Mouse (Mus musculus) right cerebral cortex, postnatal 14 days (tissue): ENCODE measurements around the gene Myo1d.
"Not testable (repeated sequence)": the region's sequence is repeated elsewhere in the genome, so short reads cannot be mapped to it uniquely, and the experiment has no call there.

Experiments
- DNase-seq: peaks from one replicate; pipeline ENCODE4 v3.0.0; 2022

The Myo1d gene

DNA sequence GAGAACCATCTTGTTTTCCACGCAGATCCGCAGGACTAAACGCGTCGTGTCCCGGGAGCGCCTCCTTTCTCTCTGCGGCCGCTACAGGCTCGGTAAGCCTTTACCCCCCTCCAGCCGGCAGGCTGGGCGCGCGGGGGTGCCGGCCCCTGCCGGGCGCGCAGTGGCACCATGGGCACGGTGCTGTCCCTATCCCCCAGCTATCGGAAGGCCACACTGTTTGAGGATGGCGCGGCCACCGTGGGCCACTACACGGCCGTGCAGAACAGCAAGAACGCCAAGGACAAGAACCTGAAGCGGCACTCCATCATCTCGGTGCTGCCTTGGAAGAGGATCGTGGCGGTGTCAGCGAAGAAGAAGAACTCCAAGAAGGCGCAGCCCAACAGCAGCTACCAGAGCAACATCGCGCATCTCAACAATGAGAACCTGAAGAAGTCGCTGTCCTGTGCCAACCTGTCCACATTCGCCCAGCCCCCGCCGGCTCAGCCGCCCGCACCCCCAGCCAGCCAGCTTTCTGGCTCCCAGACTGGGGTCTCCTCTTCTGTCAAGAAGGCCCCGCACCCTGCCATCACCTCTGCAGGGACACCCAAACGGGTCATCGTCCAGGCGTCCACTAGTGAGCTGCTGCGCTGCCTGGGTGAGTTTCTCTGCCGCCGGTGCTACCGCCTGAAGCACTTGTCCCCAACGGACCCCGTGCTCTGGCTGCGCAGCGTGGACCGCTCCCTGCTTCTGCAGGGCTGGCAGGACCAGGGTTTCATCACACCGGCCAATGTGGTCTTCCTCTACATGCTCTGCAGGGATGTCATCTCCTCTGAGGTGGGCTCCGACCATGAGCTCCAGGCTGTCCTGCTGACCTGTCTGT lies 302.3 kb downstream of the Myo1d start:
- no peak for DNase-seq

DNA sequence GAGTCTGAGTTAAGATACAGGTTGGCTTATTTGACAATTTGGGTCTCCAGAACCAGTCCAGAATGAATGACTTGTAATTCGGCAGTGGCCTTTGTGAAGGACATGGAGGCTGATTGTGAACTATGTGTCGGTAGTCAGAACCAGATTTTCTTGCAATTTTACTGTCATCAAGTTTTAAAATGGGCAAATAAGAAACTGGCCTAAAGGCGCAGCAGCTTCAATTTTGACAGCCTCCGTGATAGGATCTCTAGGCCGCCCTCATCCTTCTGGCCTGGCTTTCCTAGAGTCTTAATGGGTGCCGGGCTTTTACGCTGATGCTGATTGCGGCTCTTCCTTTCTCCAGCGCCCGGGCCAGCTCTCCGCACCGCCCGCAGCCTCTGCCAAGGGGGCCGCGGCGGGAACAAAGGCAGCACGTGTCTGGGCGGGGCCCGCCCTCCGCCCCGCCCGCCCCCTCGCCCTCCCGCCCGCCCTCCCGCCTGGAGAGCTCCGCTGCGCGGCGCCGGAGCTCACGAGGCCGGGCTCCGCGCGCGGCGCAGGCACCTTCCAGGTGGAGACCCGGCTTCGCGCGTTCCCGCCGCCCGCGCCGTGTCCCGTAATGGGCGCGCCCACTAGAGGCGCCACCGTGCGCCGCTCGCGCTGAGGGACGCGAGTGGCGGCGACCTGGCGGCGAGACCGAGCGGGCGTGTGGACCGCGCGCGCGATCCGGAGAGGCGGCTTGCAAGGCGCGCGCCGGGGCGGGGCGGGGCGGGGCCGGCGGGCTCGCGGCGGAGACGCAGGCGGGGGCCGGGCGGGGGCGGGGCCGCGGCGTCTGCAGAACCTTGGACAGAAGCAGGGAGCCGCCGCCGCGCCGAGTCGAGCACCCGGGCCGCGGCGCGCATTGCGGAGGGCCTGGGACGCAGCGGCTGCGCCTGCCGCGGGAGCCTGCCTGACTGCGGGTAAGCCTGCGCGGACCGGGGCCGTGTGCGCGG lies 303.3 kb downstream of the Myo1d start, which contains the start of gene Cdk5r1:
Gene Cdk5r1 (plus strand): TSS at position 802 of the 968 bp plus-strand sequence.
- peak; percentile 93 for DNase-seq

DNA sequence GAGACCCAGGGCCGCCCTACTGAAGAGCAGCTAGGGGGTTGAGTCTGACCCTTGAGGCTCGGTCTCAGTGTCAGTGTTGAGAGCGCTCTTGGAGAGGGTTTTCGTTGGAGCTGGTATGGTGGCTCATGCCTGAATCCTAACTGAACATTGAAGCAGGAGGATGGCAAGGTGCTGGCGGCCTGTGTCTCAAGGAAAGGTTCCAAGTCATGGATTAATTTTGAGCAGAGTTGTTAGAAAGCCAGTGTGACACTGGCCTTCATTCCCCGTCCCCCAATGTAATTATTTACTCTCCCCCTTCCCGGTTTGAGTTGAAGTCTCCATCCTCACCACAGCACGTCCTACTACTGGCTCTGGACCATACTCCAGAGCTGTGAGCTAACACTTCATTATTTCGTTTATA lies 304.3 kb downstream of the Myo1d start:
- DNase-seq: no peak

DNA sequence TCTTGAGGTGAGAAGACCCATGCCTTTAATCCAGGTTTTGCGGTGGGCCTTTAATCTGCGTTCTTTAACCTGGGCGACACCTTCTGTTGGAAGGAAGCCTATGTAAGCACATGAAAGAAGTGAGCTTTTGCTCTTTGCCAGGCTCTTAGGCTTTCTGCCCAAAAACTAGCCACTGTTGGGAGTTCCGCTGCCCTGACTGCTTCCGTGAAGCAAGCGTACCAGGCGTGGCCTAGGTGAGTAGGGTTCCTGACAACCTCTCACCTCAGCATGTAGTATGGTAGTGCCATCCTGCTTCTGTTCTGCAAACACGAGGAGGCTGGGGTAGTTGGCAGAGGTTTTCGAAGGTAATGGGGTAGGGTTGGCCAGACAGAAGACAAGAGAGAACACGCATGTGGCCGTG lies 305.0 kb downstream of the Myo1d start:
- no peak for DNase-seq

GRCm38 (mm10) chr11:80474175-80474691 lies 305.6 kb downstream of the Myo1d start:
- DNase-seq: no peak

GRCm38 (mm10) chr11:80471836-80472605 lies 307.8 kb downstream of the Myo1d start:
- DNase-seq: no peak

DNA sequence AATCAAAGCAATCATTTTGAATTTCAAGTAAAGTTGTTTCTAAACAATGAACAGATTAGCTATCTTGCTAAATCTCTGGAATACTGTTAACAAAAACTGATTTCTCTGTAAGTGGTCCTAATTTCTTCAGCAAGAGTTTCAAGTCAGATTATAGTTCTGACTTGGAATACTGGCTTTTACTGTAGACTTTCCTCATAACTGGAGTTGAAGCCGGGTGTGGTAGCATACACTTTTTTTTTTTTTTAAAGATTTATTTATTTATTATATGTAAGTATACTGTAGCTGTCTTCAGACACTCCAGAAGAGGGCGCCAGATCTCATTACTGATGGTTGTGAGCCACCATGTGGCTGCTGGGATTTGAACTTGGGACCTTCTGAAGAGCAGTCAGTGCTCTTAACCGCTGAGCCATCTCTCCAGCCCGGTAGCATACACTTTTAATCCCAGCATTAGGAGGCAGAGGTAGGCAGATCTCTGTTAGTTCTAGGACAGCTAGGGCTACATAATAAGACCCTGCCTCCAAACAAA lies 316.2 kb downstream of the Myo1d start:
- DNase-seq: not testable (repeated sequence)

GRCm38 (mm10) chr11:80453198-80453597 lies 326.6 kb downstream of the Myo1d start:
- DNase-seq: no peak

DNA sequence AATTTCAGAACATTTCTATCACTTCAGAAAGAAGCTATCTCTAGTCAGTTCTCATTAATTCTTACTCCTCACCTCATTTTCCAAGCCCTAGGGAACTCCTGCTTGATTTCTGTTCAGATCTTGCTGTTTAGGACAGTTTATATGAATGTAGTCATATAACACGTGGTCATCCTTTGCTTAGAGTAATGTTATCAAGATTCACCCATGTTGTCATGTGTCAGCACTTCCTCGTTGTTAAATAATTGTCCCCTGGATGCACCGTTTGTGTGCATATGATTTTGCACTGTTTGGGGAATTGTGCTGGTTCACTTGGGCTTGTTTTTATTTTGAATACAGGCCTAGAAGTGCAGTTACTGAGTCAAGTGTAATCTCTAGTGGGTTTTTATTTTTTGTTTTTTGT lies 327.6 kb downstream of the Myo1d start:
- DNase-seq: no peak

- no peak for DNase-seq
These were observed 330.0 kb downstream of the Myo1d start for GRCm38 (mm10) chr11:80449859-80450258.

DNA sequence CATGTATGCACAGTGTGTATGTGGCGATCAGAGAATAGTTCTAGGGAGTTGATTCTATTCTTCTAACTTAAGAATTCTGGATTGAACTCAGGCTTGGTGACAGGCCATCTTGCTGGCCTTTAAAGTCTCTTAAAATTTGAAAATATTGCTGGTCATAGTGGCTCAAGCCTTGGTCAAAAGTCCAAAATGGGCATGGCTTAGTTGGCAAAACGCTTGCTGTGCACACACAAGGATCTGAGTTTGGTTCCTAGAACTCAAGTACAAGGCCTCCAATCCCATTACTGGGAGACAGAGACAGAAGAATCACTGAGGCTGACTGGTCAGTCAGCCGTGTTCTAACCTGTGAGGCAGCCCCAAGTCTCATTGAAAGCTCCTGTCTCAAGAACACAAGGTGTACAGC lies 332.9 kb downstream of the Myo1d start:
- DNase-seq: no peak
